Mouse (Mus musculus) kidney, adult 11 months (tissue): ENCODE measurements at regions not wholly inside any gene's neighbourhood (a gene's known extent, or its start where the extent isn't known, plus 50 kb on each side); places are given as distances from the start of the nearest gene placed in this dataset.
"Not testable (repeated sequence)": the region's sequence is repeated elsewhere in the genome, so short reads cannot be mapped to it uniquely, and the experiment has no call there.

Experiments
- DNase-seq: peaks from one replicate; pipeline ENCODE4 v3.0.0; 2022

DNA sequence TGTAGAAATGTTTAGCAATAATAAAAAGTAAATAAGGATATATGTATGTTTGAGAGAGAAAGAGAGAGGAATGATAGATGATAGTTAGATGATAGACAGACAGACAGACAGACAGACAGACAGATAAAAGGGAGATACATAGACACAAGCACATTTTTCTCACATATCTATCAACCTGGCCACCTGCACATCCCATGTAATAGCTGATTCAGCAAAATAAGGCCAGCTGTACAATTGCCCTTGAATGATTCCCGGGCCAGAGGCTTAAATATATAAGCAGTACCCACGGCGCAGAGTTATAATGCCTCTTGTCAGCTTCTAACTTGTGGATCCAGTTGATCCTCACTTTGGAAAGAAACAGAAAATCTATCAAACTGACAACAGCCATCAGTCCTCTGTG lies 178.5 kb downstream of the Tmem114 start:
- no peak for DNase-seq

- DNase-seq, result no peak
Observed at GRCm38 (mm10) chr16:8245612-8246011, 179.3 kb downstream of the Tmem114 start.

GRCm38 (mm10) chr16:8234351-8234750 lies 190.6 kb downstream of the Tmem114 start:
- DNase-seq, result no peak

- DNase-seq, result no peak
Observed at GRCm38 (mm10) chr16:8232079-8232478, 192.9 kb downstream of the Tmem114 start.

- DNase-seq, result no peak
Observed at GRCm38 (mm10) chr16:8223625-8224300, 201.2 kb downstream of the Tmem114 start.

GRCm38 (mm10) chr16:8208251-8209181 lies 216.4 kb downstream of the Tmem114 start:
- DNase-seq, result no peak

GRCm38 (mm10) chr16:8205014-8205413 lies 219.9 kb downstream of the Tmem114 start:
- no peak for DNase-seq

DNA sequence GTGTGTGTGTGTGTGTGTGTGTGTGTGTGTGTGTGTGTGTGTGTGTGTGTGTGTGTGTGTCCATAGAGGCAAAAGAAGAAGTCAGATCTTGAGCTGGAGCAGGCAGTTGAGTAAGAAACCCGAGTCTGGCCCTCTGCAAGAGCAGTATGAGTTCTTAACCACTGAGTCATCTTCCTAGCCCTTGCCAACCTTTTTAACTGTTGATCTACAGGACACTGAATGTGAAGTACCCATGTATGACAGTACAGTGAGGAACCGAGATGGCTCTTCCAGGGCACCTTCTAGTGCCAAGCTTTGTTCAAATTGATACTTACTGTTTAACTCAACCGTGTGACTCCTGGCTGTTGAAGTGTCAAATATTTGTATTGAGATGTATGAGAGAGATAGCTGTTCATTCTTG lies 223.6 kb downstream of the Tmem114 start:
- DNase-seq, result no peak

GRCm38 (mm10) chr16:8198771-8199562 lies 226.0 kb downstream of the Tmem114 start:
- no peak for DNase-seq

DNA sequence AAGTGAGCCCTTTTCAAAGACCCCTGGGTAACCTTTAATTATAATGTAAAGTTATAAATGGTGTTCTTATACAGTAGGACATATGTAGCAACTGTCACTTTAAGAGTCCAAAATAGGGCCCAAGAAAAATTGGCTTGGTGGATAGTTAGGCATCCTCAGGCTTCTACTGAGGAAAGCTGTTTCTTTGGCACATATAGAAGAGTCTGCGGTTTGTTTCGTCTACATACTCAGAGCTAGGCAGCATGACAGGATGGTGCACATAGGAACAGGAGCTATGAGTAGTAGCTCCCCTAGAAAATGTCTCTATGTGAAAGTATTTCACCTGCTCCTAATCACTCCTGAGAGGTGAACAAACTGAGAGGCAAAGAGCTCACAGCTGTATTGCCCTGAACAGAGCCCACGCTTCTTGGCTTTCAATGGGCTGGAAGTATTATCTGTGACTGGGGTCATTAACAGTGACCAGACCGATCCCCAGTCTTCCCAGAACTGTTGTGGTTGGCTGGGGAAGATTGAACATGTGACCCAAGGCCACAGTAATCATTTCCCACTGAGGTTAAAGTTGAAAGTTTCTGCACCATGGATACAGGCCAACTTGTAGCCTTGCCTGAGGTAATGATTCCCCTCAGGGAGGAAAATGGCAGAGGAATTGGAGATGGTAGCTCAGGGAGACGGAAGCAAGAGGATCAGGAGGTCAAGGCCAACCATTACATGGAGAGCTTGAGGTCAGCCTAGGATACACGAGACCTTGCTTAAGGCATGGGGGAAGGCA lies 235.3 kb downstream of the Tmem114 start:
- peak; percentile 6 for DNase-seq

GRCm38 (mm10) chr16:8189071-8189470 lies 235.9 kb downstream of the Tmem114 start:
- no peak for DNase-seq

GRCm38 (mm10) chr16:8188505-8188904 lies 236.4 kb downstream of the Tmem114 start:
- no peak for DNase-seq

GRCm38 (mm10) chr16:8184781-8185180 lies 240.2 kb downstream of the Tmem114 start:
- no peak for DNase-seq

DNA sequence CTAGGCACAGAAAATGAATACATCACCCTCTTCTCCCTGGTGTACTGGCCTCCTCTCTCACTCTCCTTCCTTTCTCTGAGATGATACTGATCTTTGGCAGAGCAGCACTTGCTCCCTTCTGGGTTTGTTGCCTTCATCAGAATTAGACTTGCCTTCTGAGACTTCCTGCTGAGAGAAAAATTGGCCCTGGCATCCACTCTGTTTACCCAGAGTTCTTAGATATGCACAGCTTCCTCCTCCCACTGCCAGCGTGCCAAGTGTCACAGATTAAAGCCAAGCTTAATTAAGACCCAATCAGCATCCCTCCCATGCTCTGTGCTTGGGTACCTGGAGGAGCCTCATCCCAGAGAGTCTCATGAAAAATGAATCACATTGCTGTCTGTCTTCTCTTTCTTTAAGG lies 246.0 kb downstream of the Tmem114 start:
- no peak for DNase-seq

DNA sequence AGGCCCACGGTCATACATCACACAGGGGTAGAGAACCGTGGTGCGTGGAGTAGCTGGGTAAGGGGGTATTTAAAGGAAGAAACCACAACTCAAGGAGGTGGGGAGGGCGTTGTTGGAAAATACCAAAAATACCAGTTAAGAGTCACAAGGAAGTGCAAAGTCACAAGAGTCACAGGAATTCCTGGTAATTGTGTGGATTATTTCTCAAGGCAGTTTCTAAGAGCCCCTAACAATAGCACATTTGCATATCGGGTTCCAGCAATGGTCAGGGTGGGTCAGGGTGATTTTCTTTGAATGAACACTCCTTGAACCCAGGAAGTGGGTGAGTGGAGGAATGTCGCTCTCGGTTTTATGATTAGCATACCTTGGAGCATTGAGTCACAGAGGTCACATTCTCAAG lies 247.7 kb downstream of the Tmem114 start:
- DNase-seq, result not testable (repeated sequence)

GRCm38 (mm10) chr16:8176126-8176525 lies 248.8 kb downstream of the Tmem114 start:
- DNase-seq, result no peak
